Mouse (Mus musculus) MEL-GATA-1-ER (cell line): ENCODE data around the gene Ap3b1.

Experiments used
- DNase-seq: peaks from one replicate; pipeline ENCODE4 v3.0.0-alpha.2; 2012; ENCODE audit warnings: low read depth; ENCODE audit errors: extremely low read depth

The Ap3b1 gene

DNA sequence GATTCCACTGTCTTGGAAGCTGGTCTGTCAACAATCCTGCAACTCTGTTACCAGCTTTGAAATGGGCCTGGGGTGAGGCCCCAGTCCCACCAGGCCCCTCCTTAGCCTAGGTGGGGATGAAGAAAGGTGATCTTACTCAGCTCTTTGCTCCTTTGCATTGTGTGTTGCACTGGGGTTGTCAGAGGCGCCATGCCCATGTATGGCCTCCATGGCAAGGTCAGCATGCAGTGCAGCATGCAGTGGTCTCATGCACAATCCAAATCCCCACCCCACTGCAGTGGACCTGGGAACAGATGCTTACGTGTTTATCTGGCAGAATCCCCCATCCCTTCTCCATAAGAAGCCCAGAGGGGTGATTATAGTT, 218.4 kb downstream of the Ap3b1 start:
- no peak for DNase-seq

DNA sequence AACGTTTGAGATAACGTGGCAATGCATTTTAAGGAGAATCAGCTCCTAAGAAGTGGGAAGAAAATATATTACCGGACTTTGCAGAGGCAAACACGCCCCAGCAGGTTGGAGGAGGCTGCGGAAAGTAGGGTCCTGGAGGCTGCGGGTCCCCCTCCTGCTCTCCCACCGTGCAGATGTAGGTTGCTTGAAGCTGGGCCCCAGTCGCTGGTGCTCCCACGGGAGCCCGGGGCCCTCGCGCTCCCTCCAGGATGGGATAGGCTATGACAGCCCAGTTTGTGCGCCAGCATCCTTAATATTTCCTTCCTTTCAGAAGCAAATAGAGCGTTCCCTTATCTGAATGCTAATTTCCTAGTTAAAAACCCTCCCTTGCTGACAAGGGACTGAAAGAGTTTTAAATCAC, 236.5 kb downstream of the Ap3b1 start:
- DNase-seq: no peak

DNA sequence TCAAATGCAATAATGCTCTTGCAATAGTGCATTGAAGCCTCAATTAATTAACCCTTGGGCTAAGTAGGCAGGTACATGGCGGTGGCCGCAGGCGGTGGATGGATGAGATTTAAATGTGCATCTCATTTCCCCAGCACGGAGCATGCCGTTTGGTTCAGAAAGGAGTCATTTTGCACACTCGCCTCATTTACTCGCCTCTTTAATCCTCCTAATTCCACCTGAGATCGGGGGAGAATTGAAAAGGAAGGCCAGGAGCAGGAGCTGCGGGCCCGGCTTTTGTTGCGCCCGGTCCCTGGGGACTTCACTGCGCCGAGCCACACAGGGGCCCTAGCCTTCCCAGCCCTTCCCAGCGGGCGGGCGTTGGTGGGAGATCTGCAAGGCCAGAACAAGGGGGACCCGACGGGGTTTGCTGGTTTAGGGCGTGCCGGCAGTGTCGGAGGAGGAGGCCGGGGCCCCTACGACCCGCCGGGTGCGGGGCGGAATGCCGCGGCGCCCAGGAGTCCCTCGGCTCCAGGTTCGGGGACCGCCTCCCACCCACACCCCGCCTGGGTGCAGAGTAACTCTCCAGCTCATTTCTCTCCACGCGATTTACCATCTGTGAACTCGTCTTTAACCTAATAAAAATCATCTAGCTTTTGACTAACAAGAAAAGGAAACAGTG, 237.1 kb downstream of the Ap3b1 start:
- DNase-seq: no peak

DNA sequence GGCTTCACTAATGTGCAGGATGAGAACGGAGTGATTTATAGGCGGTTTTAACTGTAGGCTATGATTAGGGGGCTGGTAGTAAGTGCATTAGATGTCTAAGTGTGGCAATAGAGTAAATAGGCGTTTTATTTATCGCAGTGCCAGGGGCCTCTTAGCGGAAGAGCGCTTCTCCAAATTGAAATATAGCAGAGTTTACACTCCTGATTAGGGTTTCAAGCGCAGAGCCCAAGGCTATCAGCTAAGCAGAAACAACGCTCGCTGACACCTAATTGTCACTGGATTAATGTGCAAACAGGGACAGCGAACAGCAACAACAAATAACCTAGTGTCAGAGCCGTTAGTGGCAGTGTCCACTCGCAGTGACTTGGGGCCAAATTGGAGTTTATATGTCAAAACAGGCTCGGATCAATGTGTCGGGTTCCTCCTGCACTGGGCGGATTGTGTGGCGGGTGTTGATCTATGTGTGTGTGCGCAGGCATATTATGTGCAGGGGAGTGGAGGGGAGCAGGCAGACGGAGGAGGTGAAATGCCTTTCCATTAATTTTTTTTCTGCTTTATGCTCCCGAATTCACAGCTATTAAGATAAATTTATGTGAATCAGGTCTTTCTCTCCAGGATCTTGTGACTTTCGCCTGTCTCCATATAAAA, 237.8 kb downstream of the Ap3b1 start:
- DNase-seq: no peak

DNA sequence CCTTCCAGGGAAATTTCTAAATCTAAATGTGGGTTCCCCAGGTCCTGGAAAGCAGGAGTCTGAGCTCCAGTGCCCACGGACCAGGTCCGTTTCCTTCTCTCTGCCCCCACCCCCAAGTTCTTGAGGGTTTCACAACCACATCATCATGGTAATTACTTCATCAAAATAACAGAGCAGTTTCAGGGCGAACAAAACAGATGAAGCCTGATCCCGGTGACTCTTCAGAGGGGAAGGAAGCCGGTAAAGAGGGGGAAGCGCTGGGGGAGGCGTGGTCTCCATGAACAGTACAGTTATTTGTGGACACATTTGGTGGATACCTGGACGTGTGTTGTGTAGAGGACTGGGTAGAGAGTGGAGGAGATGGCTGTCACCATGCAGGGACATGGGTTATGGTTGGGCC, 241.0 kb downstream of the Ap3b1 start:
- DNase-seq: no peak

DNA sequence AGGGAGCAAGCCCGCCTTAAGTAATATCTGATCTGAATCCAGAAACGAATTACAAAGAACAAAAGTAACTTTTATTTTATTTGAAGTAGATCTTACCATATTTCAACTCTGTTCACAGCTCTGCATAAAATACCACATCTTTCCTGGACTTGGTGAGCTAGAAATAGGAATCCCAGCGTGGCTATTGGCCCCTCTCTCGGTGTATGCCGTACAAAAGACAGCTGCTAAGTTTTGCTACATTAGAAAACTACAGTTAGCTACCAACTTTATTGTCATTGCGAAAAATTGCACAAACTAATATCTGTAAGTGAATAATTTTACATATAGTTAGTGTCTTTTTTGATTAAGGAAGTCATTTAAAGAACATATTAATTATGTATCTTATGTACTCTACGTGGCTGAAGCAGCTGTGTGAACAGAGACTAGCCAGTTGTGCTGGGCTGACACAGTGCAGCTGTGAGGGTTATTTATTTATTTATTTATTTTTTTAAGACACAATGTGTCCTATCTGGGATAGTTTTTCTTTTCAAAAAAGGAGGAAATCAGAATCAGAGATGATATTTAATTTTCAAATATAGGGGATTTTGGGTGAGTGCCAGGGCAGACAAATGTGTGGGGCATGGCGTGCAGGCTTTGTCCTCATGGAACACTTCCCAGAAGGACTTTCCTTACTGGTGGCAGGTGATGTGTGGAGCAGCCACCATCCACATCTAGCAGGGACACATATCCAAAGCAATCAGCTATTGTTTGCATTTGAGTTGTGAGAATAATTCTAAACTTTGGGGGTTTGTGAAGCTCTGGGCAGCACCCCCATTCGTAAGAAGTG, 248.5 kb downstream of the Ap3b1 start:
- no peak for DNase-seq

DNA sequence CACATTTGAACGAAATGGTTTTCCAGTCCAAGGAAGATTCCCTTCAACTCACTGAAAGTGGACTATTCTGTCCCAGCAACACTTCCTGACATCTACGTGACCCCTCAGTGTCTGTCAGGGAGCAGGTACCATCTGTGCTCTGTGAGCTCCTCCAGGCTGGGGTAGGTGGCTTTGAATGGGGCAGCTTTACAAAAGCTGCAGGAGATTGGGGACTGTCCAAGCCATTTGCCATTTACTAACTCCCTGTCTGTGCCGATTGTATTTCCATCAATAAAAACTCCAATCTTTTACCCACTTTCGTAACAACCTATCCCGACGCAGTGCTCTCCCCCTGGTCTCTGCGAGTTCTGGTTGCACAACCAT, 249.1 kb downstream of the Ap3b1 start:
- no peak for DNase-seq

DNA sequence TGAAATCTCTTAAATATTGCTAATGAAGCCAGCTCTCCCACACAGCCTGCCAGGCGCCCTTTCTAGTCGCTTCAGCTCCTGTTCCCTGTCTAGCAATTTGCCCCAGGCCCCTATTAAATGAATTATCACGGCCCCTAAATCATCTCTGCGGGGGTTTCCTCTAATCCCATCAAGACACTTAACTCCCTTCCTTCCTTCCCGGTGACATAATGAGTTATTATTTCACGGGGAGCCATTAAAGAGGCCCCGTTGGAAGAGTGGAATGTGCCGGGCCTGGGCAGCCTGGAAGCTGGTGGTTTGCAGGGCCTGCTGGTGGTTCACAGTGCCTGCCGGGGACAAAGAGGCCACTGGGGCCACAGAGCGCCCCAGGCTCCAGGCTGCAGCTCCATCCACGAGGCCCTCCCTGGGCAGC, 249.7 kb downstream of the Ap3b1 start:
- DNase-seq: no peak

DNA sequence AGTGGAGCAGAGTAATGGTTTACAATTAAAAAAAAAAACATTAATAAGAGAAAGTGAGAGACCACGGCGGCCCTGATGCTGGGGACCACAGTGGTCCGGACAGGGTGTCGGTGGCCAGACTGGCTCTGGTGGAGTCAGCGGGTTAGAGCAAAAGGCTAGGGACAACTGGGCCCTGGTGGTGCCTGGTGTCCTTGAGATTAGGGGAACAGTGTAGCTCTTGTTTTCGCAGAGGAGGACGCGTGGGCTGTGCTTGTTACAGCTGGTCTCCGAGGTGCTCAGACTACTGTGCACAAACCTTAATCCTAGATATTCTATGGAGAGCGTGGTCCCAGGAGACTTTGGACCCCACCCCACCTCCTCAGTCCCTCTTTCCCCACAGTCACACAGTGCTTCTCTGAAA, 250.2 kb downstream of the Ap3b1 start:
- DNase-seq: no peak
